Comparison of ENCODE assay signal across 8 mouse cellular contexts in the genomic region with DNA sequence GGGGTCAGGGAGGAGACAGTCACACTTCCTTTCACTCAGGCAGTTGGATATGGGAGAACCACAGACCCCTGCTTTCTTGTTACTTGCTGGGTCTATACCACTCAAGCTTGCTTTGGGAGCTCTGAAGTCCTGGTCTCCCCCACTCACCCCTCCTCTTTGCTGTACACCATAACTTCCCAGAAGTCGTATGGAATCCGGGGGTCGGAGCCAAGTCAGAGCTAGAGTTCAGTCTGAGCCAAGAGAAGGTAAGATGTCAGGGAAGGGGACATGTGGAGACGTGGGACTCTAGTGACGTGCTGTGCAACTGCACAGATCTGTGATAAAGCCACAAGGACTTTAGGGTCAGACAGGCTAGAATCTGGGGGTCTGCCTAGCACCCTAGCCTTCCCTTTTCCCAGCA. TPM values are rescaled to one million over a fixed set of nuclear protein-coding genes. Genes with fewer than 3 reads are reported as not detected.
A peak's percentile ranks its signal among the peaks of the same experiment; 100 is the strongest.
DNase-seq lines count a peak whose midpoint lies in the region; ATAC-seq lines count a peak whose summit lies in the region.

No protein-coding gene starts in this region.

- intact Hi-C loops in gastrocnemius, postnatal 36 days (cut with DNase I), result no loop called here

- ATAC-seq in megakaryocyte, adult 5-6 weeks (ENCODE audit: poor library complexity, severe bottlenecking), result no peak
- ATAC-seq in heart, embryonic 12.5 days (ENCODE audit: insufficient number of reproducible peaks, low FRiP score), result no peak
- ATAC-seq in liver, embryonic 12.5 days, result peak; percentile 7; the same call in 1 of the 2 replicates
- ATAC-seq in stomach, embryonic 16.5 days (ENCODE audit: insufficient read depth, low FRiP score), result no peak

- peak overlapping the region; percentile 98 for H3K4me2 ChIP-seq in heart, embryonic 12.5 days
- H3K4me2 ChIP-seq in liver, embryonic 12.5 days, result peak overlapping the region; percentile 76
- H3K4me2 ChIP-seq in stomach, embryonic 16.5 days (ENCODE audit: low read depth, low read length), result peak overlapping the region; percentile 89

- H3K27me3 ChIP-seq in megakaryocyte, embryonic 14.5 days (replicated peaks), result peaks cover 85% of the 10 kb centered on the region
- no peaks in the 10 kb centered on the region for H3K27me3 ChIP-seq in heart, embryonic 12.5 days (replicated peaks)
- H3K27me3 ChIP-seq in liver, embryonic 12.5 days (replicated peaks), result peaks cover 30% of the 10 kb centered on the region
- H3K27me3 ChIP-seq in stomach, embryonic 16.5 days (ENCODE audit: control insufficient read depth, insufficient read depth, low read length), result no peaks in the 10 kb centered on the region

- H3K9ac ChIP-seq in heart, embryonic 12.5 days, result 0 out of 2 replicates have a peak overlapping the region, but pooled peaks have one; percentile 93
- H3K9ac ChIP-seq in liver, embryonic 12.5 days, result no peak overlapping the region
- peak overlapping the region; percentile 91; the same call in 1 of the 2 replicates for H3K9ac ChIP-seq in stomach, embryonic 16.5 days (ENCODE audit: low read length)

- H3K36me3 ChIP-seq in megakaryocyte, embryonic 14.5 days (replicated peaks; ENCODE audit: low read length), result no peaks in the 10 kb centered on the region
- H3K36me3 ChIP-seq in heart, embryonic 12.5 days, result 0 out of 2 replicates have a peak, but pooled peaks cover 3% of the 10 kb centered on the region
- no peaks in the 10 kb centered on the region for H3K36me3 ChIP-seq in liver, embryonic 12.5 days
- no peaks in the 10 kb centered on the region for H3K36me3 ChIP-seq in stomach, embryonic 16.5 days (ENCODE audit: control insufficient read depth, insufficient read depth, low read length)

- H3K27ac ChIP-seq in heart, embryonic 12.5 days (ENCODE audit: poor library complexity, severe bottlenecking), result no peak overlapping the region
- H3K27ac ChIP-seq in liver, embryonic 12.5 days, result no peak overlapping the region
- H3K27ac ChIP-seq in stomach, embryonic 16.5 days (ENCODE audit: low read length), result no peak overlapping the region

- peaks cover 19% of the 10 kb centered on the region for H3K4me1 ChIP-seq in megakaryocyte, embryonic 14.5 days
- peaks cover 20% of the 10 kb centered on the region for H3K4me1 ChIP-seq in heart, embryonic 12.5 days (replicated peaks)
- peaks cover 34% of the 10 kb centered on the region for H3K4me1 ChIP-seq in liver, embryonic 12.5 days
- peaks cover 28% of the 10 kb centered on the region for H3K4me1 ChIP-seq in stomach, embryonic 16.5 days (ENCODE audit: control insufficient read depth, insufficient read depth, low read length)

- peak overlapping the region; percentile 5 for H3K4me3 ChIP-seq in megakaryocyte, embryonic 14.5 days (replicated peaks)
- H3K4me3 ChIP-seq in heart, embryonic 12.5 days, result peak overlapping the region; percentile 92
- H3K4me3 ChIP-seq in liver, embryonic 12.5 days, result peak overlapping the region; percentile 64; the same call in 1 of the 2 replicates
- H3K4me3 ChIP-seq in stomach, embryonic 16.5 days (replicated peaks; ENCODE audit: low read length), result peak overlapping the region; percentile 94

- no peak for DNase-seq in thymus, postnatal 10 days (ENCODE audit: low spot score in 2 of 2)
- no peak for DNase-seq in gastrocnemius, postnatal 36 days
- DNase-seq in kidney, postnatal 36 days, result no peak

- H3K9me3 ChIP-seq in megakaryocyte, embryonic 14.5 days, result no peaks in the 10 kb centered on the region
- no peaks in the 10 kb centered on the region for H3K9me3 ChIP-seq in heart, embryonic 12.5 days (replicated peaks)
- H3K9me3 ChIP-seq in liver, embryonic 12.5 days (replicated peaks), result no peaks in the 10 kb centered on the region
- no peaks in the 10 kb centered on the region for H3K9me3 ChIP-seq in stomach, embryonic 16.5 days (replicated peaks; ENCODE audit: control insufficient read depth, low read length)

- WGBS in heart, embryonic 12.5 days, result 55% methylated on average over 5 of the region's 5 CpGs
- WGBS in liver, embryonic 12.5 days (ENCODE audit: insufficient replicate concordance), result 60% methylated on average over 5 of the region's 5 CpGs
- 39% methylated on average over 5 of the region's 5 CpGs for WGBS in stomach, embryonic 16.5 days

RNA-seq across cellular contexts. Expression of gene Bace1, which starts 2.0 kb away (rescaled TPM):
- polyA plus RNA-seq in megakaryocyte, embryonic 14.5 days (2012; ENCODE audit: insufficient read depth, low replicate concordance), result 0.37 and 1.5 TPM in 2 replicates
- 2.9 and 3.5 TPM in 2 replicates for total RNA-seq in megakaryocyte, adult 5-6 weeks (2015)
- total RNA-seq in megakaryocyte, adult 5-6 weeks (2017), result 4.1 and 7.2 TPM in 2 replicates
- 21.4 and 22.0 TPM in 2 replicates for polyA plus RNA-seq in heart, embryonic 12.5 days (2016; fragmentation: Nextera tagmentation; extraction: Ambion mirVana)
- 9.0 and 9.4 TPM in 2 replicates for polyA plus RNA-seq in liver, embryonic 12.5 days (2016; fragmentation: Nextera tagmentation; extraction: Ambion mirVana)
- 23.2 and 24.1 TPM in 2 replicates for polyA plus RNA-seq in stomach, embryonic 16.5 days (2015; fragmentation: Nextera tagmentation; extraction: Ambion mirVana)
- total RNA-seq in gastrocnemius, postnatal 36 days (2021), result 10 to 100 TPM; 37.5 to 47.4 TPM

RNA-seq across cellular contexts. Expression of gene Cep164, which starts 11.8 kb away (rescaled TPM):
- polyA plus RNA-seq in megakaryocyte, embryonic 14.5 days (2012; ENCODE audit: insufficient read depth, low replicate concordance), result 13.4 TPM in 1 of 2 replicates, not detected in the other
- 11.1 and 11.9 TPM in 2 replicates for total RNA-seq in megakaryocyte, adult 5-6 weeks (2015)
- total RNA-seq in megakaryocyte, adult 5-6 weeks (2017), result 9.8 and 16.3 TPM in 2 replicates
- polyA plus RNA-seq in heart, embryonic 12.5 days (2016; fragmentation: Nextera tagmentation; extraction: Ambion mirVana), result 14.3 and 19.0 TPM in 2 replicates
- polyA plus RNA-seq in liver, embryonic 12.5 days (2016; fragmentation: Nextera tagmentation; extraction: Ambion mirVana), result 6.2 and 8.2 TPM in 2 replicates
- polyA plus RNA-seq in stomach, embryonic 16.5 days (2015; fragmentation: Nextera tagmentation; extraction: Ambion mirVana), result 19.6 and 21.1 TPM in 2 replicates
- 1 to 10 TPM; 2.1 to 3.8 TPM for total RNA-seq in gastrocnemius, postnatal 36 days (2021)

Comparison
In these comparisons a context has a peak if more than half of its experiments do, and no peak if none do; other contexts are left out.
1. H3K4me3 ChIP-seq: peak in every context shown above with its lines; median percentile 94 in stomach, embryonic 16.5 days; 92 in heart, embryonic 12.5 days; 64 in liver, embryonic 12.5 days; 5 in megakaryocyte, embryonic 14.5 days.